Mouse (Mus musculus) cerebellum, adult 2 months (tissue): Measurements from ENCODE around the gene Zdhhc16.

Experiments used
- CTCF ChIP-seq: fragments of 200-500 bp; IDR thresholded peaks from 2 replicates; pipeline ENCODE4 v1.5.1; 2011; ENCODE audit warnings: low read depth, mild to moderate bottlenecking, control low read depth, low read length, moderate library complexity, borderline replicate concordance; ENCODE audit not compliant: insufficient read depth
- POLR2A ChIP-seq: fragments of 200-500 bp; IDR thresholded peaks from 2 replicates; pipeline ENCODE4 v1.6.1; 2011; ENCODE audit warnings: low read length, control low read depth, borderline replicate concordance; ENCODE audit not compliant: insufficient read depth

DNA sequence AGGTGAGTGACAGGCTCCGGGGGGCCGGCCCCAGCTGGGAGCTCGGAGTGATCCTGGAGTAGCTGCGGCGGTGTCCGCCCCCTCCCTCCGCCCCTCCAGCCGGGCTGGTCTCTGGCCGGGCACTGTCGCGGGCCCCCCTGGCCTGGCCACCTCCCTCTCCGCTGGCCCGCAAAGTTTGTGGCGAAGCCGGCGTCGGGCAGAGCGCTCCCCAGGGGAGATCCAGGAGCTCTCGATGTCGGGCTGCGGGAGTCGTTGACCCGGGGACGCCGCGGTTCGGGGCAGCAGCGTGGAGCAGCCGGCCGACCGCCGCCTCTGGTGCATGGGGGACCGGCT is 48.3 kb downstream of the Zdhhc16 start, which contains the start of gene Ubtd1:
- TF ChIP-seq CTCF (no peak), POLR2A (no peak)
